Mouse (Mus musculus): ENCODE results near the gene Acr. TPM values are rescaled to one million over a fixed set of nuclear protein-coding genes. Genes with fewer than 3 reads are reported as not detected.

Gene Acr
- polyA plus RNA-seq, 1 experiment from 2014 or later, result not detected

- H3K9me3 ChIP-seq, result no peaks in the 10 kb centered on the region
These were observed 16.4 kb upstream of the Acr start for GRCm38 (mm10) chr15:89551733-89552132.

GRCm38 (mm10) chr15:89555591-89555990 is 12.5 kb upstream of the Acr start:
- Histone ChIP-seq H3K9me3 (no peaks in the 10 kb centered on the region), H3K4me3 (no peak overlapping the region), H3K4me1 (peaks cover 34% of the 10 kb centered on the region), H3K27ac (replicated peaks) (no peak overlapping the region), H3K27me3 (replicated peaks; ENCODE audit: low read depth, poor library complexity, severe bottlenecking) (peaks cover 59% of the 10 kb centered on the region), H3K36me3 (replicated peaks) (peaks cover 3% of the 10 kb centered on the region; the same call in 1 of the 2 replicates)
- no peak for DNase-seq (ENCODE audit: low spot score)
- 87% methylated on average over 6 of the region's 6 CpGs for WGBS

More at GRCm38 (mm10) chr15:89551733-89552132, 16.4 kb upstream of the Acr start:
- H3K27me3 ChIP-seq (replicated peaks; ENCODE audit: low read depth, poor library complexity, severe bottlenecking), result peaks cover 67% of the 10 kb centered on the region
- H3K4me3 ChIP-seq, result no peak overlapping the region
- H3K4me1 ChIP-seq, result peaks cover 29% of the 10 kb centered on the region
- H3K27ac ChIP-seq (replicated peaks), result no peak overlapping the region
- peaks cover 20% of the 10 kb centered on the region; the same call in 1 of the 2 replicates for H3K36me3 ChIP-seq (replicated peaks)
- DNase-seq (ENCODE audit: low spot score), result no peak
- WGBS, result 81% methylated on average over 1 of the region's 1 CpGs

- H3K9me3 ChIP-seq, result no peaks in the 10 kb centered on the region
- peak; percentile 67 for DNase-seq (ENCODE audit: low spot score)
- peaks cover 37% of the 10 kb centered on the region for H3K4me1 ChIP-seq
- no peak overlapping the region for H3K27ac ChIP-seq (replicated peaks)
- H3K4me3 ChIP-seq, result peak overlapping the region; percentile 51
- WGBS, result 24% methylated on average over 23 of the region's 23 CpGs
- peaks cover 60% of the 10 kb centered on the region for H3K27me3 ChIP-seq (replicated peaks; ENCODE audit: low read depth, poor library complexity, severe bottlenecking)
- no peaks in the 10 kb centered on the region; the same call in 1 of the 2 replicates for H3K36me3 ChIP-seq (replicated peaks)
These were observed 11.5 kb upstream of the Acr start for GRCm38 (mm10) chr15:89556401-89557178.

GRCm38 (mm10) chr15:89557179-89557995 is 10.7 kb upstream of the Acr start:
- 11% methylated on average over 40 of the region's 40 CpGs for WGBS
- DNase-seq (ENCODE audit: low spot score), result peak; percentile 34
- peaks cover 60% of the 10 kb centered on the region for H3K27me3 ChIP-seq (replicated peaks; ENCODE audit: low read depth, poor library complexity, severe bottlenecking)

GRCm38 (mm10) chr15:89557996-89558390 is 10.1 kb upstream of the Acr start:
- DNase-seq (ENCODE audit: low spot score), result peak; percentile 52
- Histone ChIP-seq H3K36me3 (replicated peaks) (no peaks in the 10 kb centered on the region), H3K4me3 (peak overlapping the region; percentile 51), H3K27ac (replicated peaks) (no peak overlapping the region; the same call in 1 of the 2 replicates), H3K27me3 (replicated peaks; ENCODE audit: low read depth, poor library complexity, severe bottlenecking) (peaks cover 60% of the 10 kb centered on the region), H3K9me3 (no peaks in the 10 kb centered on the region), H3K4me1 (peaks cover 37% of the 10 kb centered on the region)
- 2% methylated on average over 34 of the region's 34 CpGs for WGBS

More at GRCm38 (mm10) chr15:89557179-89557995, 10.7 kb upstream of the Acr start:
- no peak overlapping the region for H3K27ac ChIP-seq (replicated peaks)
- H3K36me3 ChIP-seq (replicated peaks), result no peaks in the 10 kb centered on the region
- H3K9me3 ChIP-seq, result no peaks in the 10 kb centered on the region
- peak overlapping the region; percentile 51 for H3K4me3 ChIP-seq
- H3K4me1 ChIP-seq, result peaks cover 37% of the 10 kb centered on the region

GRCm38 (mm10) chr15:89559202-89559731 is 8.9 kb upstream of the Acr start:
- peaks cover 37% of the 10 kb centered on the region for H3K4me1 ChIP-seq
- no peak overlapping the region for H3K27ac ChIP-seq (replicated peaks)
- WGBS, result 36% methylated on average over 10 of the region's 10 CpGs
- H3K36me3 ChIP-seq (replicated peaks), result no peaks in the 10 kb centered on the region
- peaks cover 59% of the 10 kb centered on the region for H3K27me3 ChIP-seq (replicated peaks; ENCODE audit: low read depth, poor library complexity, severe bottlenecking)
- no peaks in the 10 kb centered on the region for H3K9me3 ChIP-seq
- DNase-seq (ENCODE audit: low spot score), result no peak
- H3K4me3 ChIP-seq, result no peak overlapping the region

- no peak overlapping the region for H3K27ac ChIP-seq (replicated peaks)
- no peak for DNase-seq (ENCODE audit: low spot score)
- H3K4me3 ChIP-seq, result no peak overlapping the region
- H3K27me3 ChIP-seq (replicated peaks; ENCODE audit: low read depth, poor library complexity, severe bottlenecking), result no peaks in the 10 kb centered on the region
- H3K36me3 ChIP-seq (replicated peaks), result no peaks in the 10 kb centered on the region
- no peaks in the 10 kb centered on the region for H3K4me1 ChIP-seq
- H3K9me3 ChIP-seq, result no peaks in the 10 kb centered on the region
- WGBS, result 72% methylated on average over 8 of the region's 8 CpGs
These were observed 4.0 kb downstream of the Acr start for GRCm38 (mm10) chr15:89572147-89572546.

GRCm38 (mm10) chr15:89582494-89582893 is 14.4 kb downstream of the Acr start:
- Histone ChIP-seq H3K4me3 (no peak overlapping the region), H3K27ac (replicated peaks) (no peak overlapping the region), H3K27me3 (replicated peaks; ENCODE audit: low read depth, poor library complexity, severe bottlenecking) (no peaks in the 10 kb centered on the region), H3K9me3 (no peaks in the 10 kb centered on the region), H3K4me1 (no peaks in the 10 kb centered on the region), H3K36me3 (replicated peaks) (peaks cover 49% of the 10 kb centered on the region)
- no peak for DNase-seq (ENCODE audit: low spot score)
- WGBS, result 88% methylated on average over 7 of the region's 7 CpGs

GRCm38 (mm10) chr15:89585101-89585500 is 17.0 kb downstream of the Acr start:
- Histone ChIP-seq H3K4me3 (no peak overlapping the region), H3K27me3 (replicated peaks; ENCODE audit: low read depth, poor library complexity, severe bottlenecking) (no peaks in the 10 kb centered on the region), H3K36me3 (replicated peaks) (peaks cover 59% of the 10 kb centered on the region), H3K9me3 (no peaks in the 10 kb centered on the region), H3K27ac (replicated peaks) (no peak overlapping the region), H3K4me1 (0 out of 2 replicates have a peak, but pooled peaks cover 1% of the 10 kb centered on the region)
- WGBS, result 92% methylated on average over 5 of the region's 5 CpGs
- DNase-seq (ENCODE audit: low spot score), result no peak

GRCm38 (mm10) chr15:89585631-89586030 is 17.5 kb downstream of the Acr start:
- Histone ChIP-seq H3K27ac (replicated peaks) (no peak overlapping the region), H3K36me3 (replicated peaks) (peaks cover 59% of the 10 kb centered on the region), H3K27me3 (replicated peaks; ENCODE audit: low read depth, poor library complexity, severe bottlenecking) (no peaks in the 10 kb centered on the region), H3K4me1 (peaks cover 6% of the 10 kb centered on the region), H3K4me3 (no peak overlapping the region), H3K9me3 (no peaks in the 10 kb centered on the region)
- 89% methylated on average over 11 of the region's 11 CpGs for WGBS
- no peak for DNase-seq (ENCODE audit: low spot score)

- Histone ChIP-seq H3K36me3 (replicated peaks) (peaks cover 37% of the 10 kb centered on the region), H3K4me1 (peaks cover 20% of the 10 kb centered on the region), H3K27me3 (replicated peaks; ENCODE audit: low read depth, poor library complexity, severe bottlenecking) (no peaks in the 10 kb centered on the region), H3K27ac (replicated peaks) (no peak overlapping the region), H3K9me3 (no peaks in the 10 kb centered on the region), H3K4me3 (no peak overlapping the region)
- DNase-seq (ENCODE audit: low spot score), result no peak
- 89% methylated on average over 5 of the region's 5 CpGs for WGBS
These were observed 21.0 kb downstream of the Acr start for GRCm38 (mm10) chr15:89589146-89589545.

- H3K27me3 ChIP-seq (replicated peaks; ENCODE audit: low read depth, poor library complexity, severe bottlenecking), result no peaks in the 10 kb centered on the region
- peak overlapping the region; percentile 83 for H3K4me3 ChIP-seq
- H3K27ac ChIP-seq (replicated peaks), result peak overlapping the region; percentile 81
- 6% methylated on average over 30 of the region's 30 CpGs for WGBS
- no peaks in the 10 kb centered on the region for H3K9me3 ChIP-seq
- no peak for DNase-seq (ENCODE audit: low spot score)
- H3K36me3 ChIP-seq (replicated peaks), result peaks cover 22% of the 10 kb centered on the region
- peaks cover 20% of the 10 kb centered on the region for H3K4me1 ChIP-seq
These were observed 23.2 kb downstream of the Acr start for GRCm38 (mm10) chr15:89591317-89591716.

Measured in embryonic facial prominence, embryonic 10.5 days (tissue).